Mouse (Mus musculus) stomach, postnatal 0 days (tissue): ENCODE measurements around the gene Atp1b1. TPM values are rescaled to one million over a fixed set of nuclear protein-coding genes. Genes with fewer than 3 reads are reported as not detected.

Experiments
- ATAC-seq: fragments of 200-750 bp; cut with Nextera tagmentation; 2 replicates; pipeline ENCODE4 v1.8.0; 2017; ENCODE audit not compliant: low FRiP score, low TSS enrichment
- DNase-seq: peaks from one replicate; pipeline ENCODE4 v3.0.0-alpha.2; 2016; ENCODE audit warnings: low spot score
- H3K27ac ChIP-seq: fragments of 300-500 bp; sonication (generic); replicated peaks from 2 replicates; pipeline ENCODE4 v1.5.1; 2014; ENCODE audit warnings: mild to moderate bottlenecking, control low read depth
- H3K27me3 ChIP-seq: fragments of 300-500 bp; sonication (generic); 2 replicates; pipeline ENCODE4 v1.6.1; 2014; ENCODE audit warnings: low read length; ENCODE audit not compliant: control insufficient read depth, insufficient read depth
- H3K36me3 ChIP-seq: fragments of 300-500 bp; sonication (generic); 2 replicates; pipeline ENCODE4 v1.6.1; 2014; ENCODE audit warnings: low read length, mixed read lengths; ENCODE audit not compliant: control insufficient read depth, insufficient read depth
- H3K4me1 ChIP-seq: fragments of 300-500 bp; sonication (generic); replicated peaks from 2 replicates; pipeline ENCODE4 v1.6.1; 2014; ENCODE audit warnings: antibody characterized with exemption; ENCODE audit not compliant: control insufficient read depth, insufficient read depth
- H3K4me2 ChIP-seq: fragments of 300-500 bp; sonication (generic); replicated peaks from 2 replicates; pipeline ENCODE4 v1.6.1; 2014; ENCODE audit warnings: low read depth, mild to moderate bottlenecking, control low read depth, moderate library complexity
- H3K4me3 ChIP-seq: fragments of 300-500 bp; sonication (generic); 2 replicates; pipeline ENCODE4 v1.5.1; 2014; ENCODE audit warnings: low read depth, low read length, control low read depth
- H3K9ac ChIP-seq: fragments of 300-500 bp; sonication (generic); 2 replicates; pipeline ENCODE4 v1.6.1; 2014; ENCODE audit warnings: mild to moderate bottlenecking, low read length, control low read depth, mixed read lengths
- H3K9me3 ChIP-seq: fragments of 300-500 bp; sonication (generic); 2 replicates; pipeline ENCODE4 v1.6.1; 2016; ENCODE audit warnings: low read length; ENCODE audit not compliant: control insufficient read depth
- CTCF ChIP-seq: IDR thresholded peaks from 2 replicates; pipeline ENCODE4 v1.5.1; 2016; ENCODE audit warnings: antibody characterized with exemption, low read depth, mild to moderate bottlenecking, moderate library complexity
- EP300 ChIP-seq: optimal IDR thresholded peaks from 2 replicates; pipeline ENCODE3; 2016; ENCODE audit warnings: antibody characterized with exemption
- WGBS: fragments of 180-500 bp; shearing (Covaris S2); extraction: QIAGEN DNeasy Blood & Tissue Kit; methylation state at CpG from one replicate; pipeline ENCODE4 v1.1.7; 2014; 5-methylcytosine and 5-hydroxymethylcytosine counted together
- polyA plus RNA-seq: library from polyadenylated mRNA; unstranded; fragments of >200 nt; fragmentation: Nextera tagmentation; extraction: Ambion mirVana; gene quantifications from 2 replicates; pipeline ENCODE4 v1.2.1, GENCODE M21; 2015

The Atp1b1 gene
- polyA plus RNA-seq, 1 experiment from 2014 or later = 213 TPM

GRCm38 (mm10) chr1:164453739-164454138 lies 4.4 kb downstream of the Atp1b1 start:
- Histone ChIP-seq H3K4me2 (peak overlapping the region; percentile 69), H3K36me3 (peaks cover 7% of the 10 kb centered on the region; the same call in 1 of the 2 replicates), H3K4me3 (no peak overlapping the region), H3K27ac (no peak overlapping the region), H3K9me3 (no peaks in the 10 kb centered on the region), H3K27me3 (no peaks in the 10 kb centered on the region), H3K4me1 (no peaks in the 10 kb centered on the region), H3K9ac (no peak overlapping the region)
- 75% methylated on average over 5 of the region's 5 CpGs for WGBS
- no peak for ATAC-seq
- DNase-seq = no peak
- no peak for TF ChIP-seq EP300
- no peak for TF ChIP-seq CTCF

- Histone ChIP-seq H3K4me3 (no peak overlapping the region), H3K27me3 (no peaks in the 10 kb centered on the region), H3K4me2 (0 out of 2 replicates have a peak overlapping the region, but pooled peaks have one; percentile 4), H3K9me3 (no peaks in the 10 kb centered on the region), H3K9ac (no peak overlapping the region), H3K4me1 (no peaks in the 10 kb centered on the region), H3K36me3 (peaks cover 7% of the 10 kb centered on the region; the same call in 1 of the 2 replicates), H3K27ac (no peak overlapping the region)
- ATAC-seq (no peak), DNase-seq (no peak)
- 83% methylated on average over 8 of the region's 8 CpGs for WGBS
- TF ChIP-seq CTCF (no peak), EP300 (no peak)
Observed at GRCm38 (mm10) chr1:164453146-164453545, 5.0 kb downstream of the Atp1b1 start.

- H3K4me1 ChIP-seq = no peaks in the 10 kb centered on the region
- no peak overlapping the region for H3K9ac ChIP-seq
- H3K4me2 ChIP-seq = no peak overlapping the region
- ATAC-seq (no peak), DNase-seq (no peak)
- H3K36me3 ChIP-seq = peaks cover 7% of the 10 kb centered on the region; the same call in 1 of the 2 replicates
- H3K27me3 ChIP-seq = no peaks in the 10 kb centered on the region
- 80% methylated on average over 6 of the region's 6 CpGs for WGBS
- no peak overlapping the region for H3K27ac ChIP-seq
- TF ChIP-seq EP300 (no peak), CTCF (no peak)
- no peak overlapping the region for H3K4me3 ChIP-seq
- H3K9me3 ChIP-seq = no peaks in the 10 kb centered on the region
Observed at GRCm38 (mm10) chr1:164452580-164452979, 5.6 kb downstream of the Atp1b1 start.

GRCm38 (mm10) chr1:164451346-164451745 lies 6.8 kb downstream of the Atp1b1 start:
- ATAC-seq (no peak), DNase-seq (no peak)
- Histone ChIP-seq H3K36me3 (peaks cover 10% of the 10 kb centered on the region; the same call in 1 of the 2 replicates), H3K4me3 (no peak overlapping the region), H3K9me3 (no peaks in the 10 kb centered on the region), H3K27ac (no peak overlapping the region), H3K4me2 (no peak overlapping the region), H3K27me3 (no peaks in the 10 kb centered on the region), H3K9ac (no peak overlapping the region), H3K4me1 (no peaks in the 10 kb centered on the region)
- TF ChIP-seq EP300 (no peak), CTCF (no peak)
- 77% methylated on average over 5 of the region's 5 CpGs for WGBS

GRCm38 (mm10) chr1:164450644-164451043 lies 7.5 kb downstream of the Atp1b1 start:
- H3K9me3 ChIP-seq = no peaks in the 10 kb centered on the region
- WGBS = 71% methylated on average over 4 of the region's 4 CpGs
- ATAC-seq (no peak), DNase-seq (no peak)
- H3K36me3 ChIP-seq = peaks cover 10% of the 10 kb centered on the region; the same call in 1 of the 2 replicates
- H3K4me1 ChIP-seq = no peaks in the 10 kb centered on the region
- H3K9ac ChIP-seq = no peak overlapping the region
- no peaks in the 10 kb centered on the region for H3K27me3 ChIP-seq
- no peak overlapping the region for H3K4me3 ChIP-seq
- TF ChIP-seq EP300 (no peak), CTCF (no peak)
- H3K4me2 ChIP-seq = no peak overlapping the region
- no peak overlapping the region for H3K27ac ChIP-seq

GRCm38 (mm10) chr1:164450231-164450630 lies 7.9 kb downstream of the Atp1b1 start:
- Histone ChIP-seq H3K4me2 (no peak overlapping the region), H3K4me3 (no peak overlapping the region), H3K27ac (no peak overlapping the region), H3K36me3 (peaks cover 10% of the 10 kb centered on the region; the same call in 1 of the 2 replicates), H3K27me3 (no peaks in the 10 kb centered on the region), H3K9me3 (no peaks in the 10 kb centered on the region), H3K4me1 (no peaks in the 10 kb centered on the region), H3K9ac (no peak overlapping the region)
- WGBS = 63% methylated on average over 4 of the region's 4 CpGs
- TF ChIP-seq EP300 = no peak
- no peak for TF ChIP-seq CTCF
- DNase-seq = no peak
- no peak for ATAC-seq
